Mouse (Mus musculus): ENCODE measurements at regions not wholly inside any gene's neighbourhood (a gene's known extent, or its start where the extent isn't known, plus 50 kb on each side); places are given as distances from the start of the nearest gene placed in this dataset.

- DNase-seq = no peak
Observed at GRCm38 (mm10) chr2:77358176-77358575, 77.8 kb upstream of the Sestd1 start.

GRCm38 (mm10) chr2:77356798-77357197, 76.4 kb upstream of the Sestd1 start:
- no peak for DNase-seq

- DNase-seq = no peak
Observed at GRCm38 (mm10) chr2:77351987-77352628, 71.7 kb upstream of the Sestd1 start.

- DNase-seq = no peak
Observed at GRCm38 (mm10) chr2:77347027-77347426, 66.6 kb upstream of the Sestd1 start.

GRCm38 (mm10) chr2:77343736-77344440, 63.5 kb upstream of the Sestd1 start:
- peak; percentile 20 for DNase-seq

GRCm38 (mm10) chr2:77342416-77342815, 62.0 kb upstream of the Sestd1 start:
- DNase-seq = no peak

GRCm38 (mm10) chr2:77341575-77342332, 61.4 kb upstream of the Sestd1 start:
- peak; percentile 92 for DNase-seq

- DNase-seq = no peak
Observed at GRCm38 (mm10) chr2:77340076-77340475, 59.7 kb upstream of the Sestd1 start.

- no peak for DNase-seq
Observed at GRCm38 (mm10) chr2:77337786-77338406, 57.5 kb upstream of the Sestd1 start.

GRCm38 (mm10) chr2:77337318-77337717, 56.9 kb upstream of the Sestd1 start:
- no peak for DNase-seq

GRCm38 (mm10) chr2:77336810-77337209, 56.4 kb upstream of the Sestd1 start:
- no peak for DNase-seq

- DNase-seq = no peak
Observed at GRCm38 (mm10) chr2:77334706-77335105, 54.3 kb upstream of the Sestd1 start.

- no peak for DNase-seq
Observed at GRCm38 (mm10) chr2:77333394-77334079, 53.1 kb upstream of the Sestd1 start.
